In genomic region chr1:192789828-192790227, GRCm38 (mm10) we compare ENCODE assay signal across 10 mouse cellular contexts. TPM values are rescaled to one million over a fixed set of nuclear protein-coding genes. Genes with fewer than 3 reads are reported as not detected.
DNase-seq lines count a peak whose midpoint lies in the region; ATAC-seq lines count a peak whose summit lies in the region.
"Had no signal": no experiment of that assay in that cellular context is flagged by ENCODE, and none has a peak within 500 bp of the region (broad histone marks: within the 10 kb centered on the region; RNA-seq: fewer than 3 reads in every experiment).

No protein-coding gene starts in this region.

- H3K27me3 ChIP-seq in hindbrain, embryonic 10.5 days (ENCODE audit: insufficient read depth, poor library complexity, severe bottlenecking), result peaks cover 11% of the 10 kb centered on the region; the same call in 1 of the 2 replicates
- no peaks in the 10 kb centered on the region for H3K27me3 ChIP-seq in hindbrain, embryonic 13.5 days
- H3K27me3 ChIP-seq in forebrain, embryonic 15.5 days, result no peaks in the 10 kb centered on the region
- H3K27me3 ChIP-seq: CH12.LX had no signal

- H3K4me3 ChIP-seq in hindbrain, embryonic 10.5 days, result no peak overlapping the region
- no peak overlapping the region for H3K4me3 ChIP-seq in hindbrain, embryonic 13.5 days
- H3K4me3 ChIP-seq in forebrain, embryonic 15.5 days, result no peak overlapping the region

- no peak overlapping the region for H3K27ac ChIP-seq in hindbrain, embryonic 10.5 days
- H3K27ac ChIP-seq in hindbrain, embryonic 13.5 days, result no peak overlapping the region
- peak overlapping the region; percentile 67 for H3K27ac ChIP-seq in forebrain, embryonic 15.5 days (replicated peaks)
- H3K27ac ChIP-seq: macrophage had no signal

- no peaks in the 10 kb centered on the region for H3K9me3 ChIP-seq in hindbrain, embryonic 10.5 days
- no peaks in the 10 kb centered on the region for H3K9me3 ChIP-seq in hindbrain, embryonic 13.5 days
- no peaks in the 10 kb centered on the region for H3K9me3 ChIP-seq in forebrain, embryonic 15.5 days

- peak; percentile 40 for DNase-seq in hindbrain, embryonic 10.5 days (ENCODE audit: low spot score)
- peak; percentile 64 for DNase-seq in heart, postnatal 4 days
- peak; percentile 85 for DNase-seq in lung, postnatal 10 days
- no peak for DNase-seq in retina, postnatal 1 day
- no peak for DNase-seq in cerebellum, postnatal 25 days

- ATAC-seq in hindbrain, embryonic 13.5 days (ENCODE audit: low FRiP score), result no peak
- ATAC-seq in forebrain, embryonic 15.5 days (replicated peaks), result no peak
- ATAC-seq in activated CD4-positive, CD25-positive, alpha-beta regulatory T cell, adult 4 months, result no peak

- no peak overlapping the region for H3K9ac ChIP-seq in hindbrain, embryonic 13.5 days
- no peak overlapping the region for H3K9ac ChIP-seq in forebrain, embryonic 15.5 days (replicated peaks)

- H3K4me2 ChIP-seq in hindbrain, embryonic 13.5 days, result no peak overlapping the region
- no peak overlapping the region for H3K4me2 ChIP-seq in forebrain, embryonic 15.5 days (replicated peaks)

- no peaks in the 10 kb centered on the region for H3K36me3 ChIP-seq in hindbrain, embryonic 10.5 days
- no peaks in the 10 kb centered on the region for H3K36me3 ChIP-seq in hindbrain, embryonic 13.5 days
- no peaks in the 10 kb centered on the region for H3K36me3 ChIP-seq in forebrain, embryonic 15.5 days

- peaks cover 36% of the 10 kb centered on the region for H3K4me1 ChIP-seq in hindbrain, embryonic 10.5 days (replicated peaks)
- peaks cover 19% of the 10 kb centered on the region for H3K4me1 ChIP-seq in hindbrain, embryonic 13.5 days (replicated peaks)
- peaks cover 19% of the 10 kb centered on the region for H3K4me1 ChIP-seq in forebrain, embryonic 15.5 days

- 65% methylated on average over 11 of the region's 11 CpGs for WGBS in hindbrain, embryonic 10.5 days
- WGBS in hindbrain, embryonic 13.5 days, result 70% methylated on average over 11 of the region's 11 CpGs
- 66% methylated on average over 11 of the region's 11 CpGs for WGBS in forebrain, embryonic 15.5 days

RNA-seq across cellular contexts. Expression of gene Hhat, which starts 18.8 kb away (rescaled TPM):
- polyA plus RNA-seq in hindbrain, embryonic 10.5 days (2016; fragmentation: Nextera tagmentation; extraction: Ambion mirVana), result 8.1 and 8.9 TPM in 2 replicates
- 3.6 and 4.6 TPM in 2 replicates for polyA plus RNA-seq in hindbrain, embryonic 13.5 days (2015; fragmentation: Nextera tagmentation; extraction: Ambion mirVana)
- polyA plus RNA-seq in forebrain, embryonic 15.5 days (2015; fragmentation: Nextera tagmentation; extraction: Ambion mirVana), result 2.0 and 2.7 TPM in 2 replicates
- total RNA-seq in heart, postnatal 4 days (2021), result 1 to 10 TPM; 3.8 to 5.6 TPM
- 1 to 10 TPM in 1 of 2 experiments, under 1 TPM in 1; 0.89 to 1.6 TPM for polyA plus RNA-seq in activated CD4-positive, CD25-positive, alpha-beta regulatory T cell, adult 4 months (2017; shearing (Covaris generic))

Comparison
In these comparisons a context has a peak if more than half of its experiments do, and no peak if none do; other contexts are left out.
1. DNase-seq: peak in hindbrain, embryonic 10.5 days (single experiment), heart, postnatal 4 days (single experiment) and lung, postnatal 10 days (single experiment); none in retina, postnatal 1 day (single experiment) and cerebellum, postnatal 25 days (0 of 2).